Mouse (Mus musculus): Measurements from ENCODE around the gene Hoxa11. TPM values are rescaled to one million over a fixed set of nuclear protein-coding genes. Genes with fewer than 3 reads are reported as not detected.

Hoxa11 gene
- polyA plus RNA-seq, 1 experiment: 10.9 TPM

DNA sequence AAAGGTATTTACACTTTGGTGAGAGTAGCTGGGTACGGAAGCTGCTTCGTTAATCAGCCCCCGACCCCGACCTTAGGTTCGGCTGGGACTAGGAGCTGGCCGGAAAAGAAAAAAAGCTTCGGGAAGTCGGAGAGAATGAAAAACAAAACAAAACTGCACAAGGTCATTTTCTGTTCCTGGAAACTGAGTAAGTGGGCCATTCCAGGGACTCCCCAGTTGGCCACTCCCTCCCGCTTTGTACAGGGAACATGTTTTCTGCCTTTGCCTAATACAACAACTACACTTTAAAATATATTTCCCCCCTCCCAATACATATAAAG, 21.0 kb upstream of the Hoxa11 start:
- Histone ChIP-seq H3K4me3 (no peak overlapping the region), H3K79me2 (ENCODE audit: control insufficient read depth, insufficient read depth) (no peaks in the 10 kb centered on the region), H3K27me3 (ENCODE audit: control insufficient read depth, insufficient read depth, insufficient read length) (peaks cover 24% of the 10 kb centered on the region), H3ac (ENCODE audit: control insufficient read depth, insufficient read length) (no peak overlapping the region), H3K4me2 (ENCODE audit: low read depth) (no peak overlapping the region), H3K36me3 (ENCODE audit: control insufficient read depth, insufficient read depth) (no peaks in the 10 kb centered on the region)
- TF ChIP-seq E2F4 (IDR thresholded peaks at IDR 0.05; ENCODE audit: insufficient read depth) (no peak), MAX (IDR thresholded peaks at IDR 0.05; ENCODE audit: low read depth) (no peak), MYOG (IDR thresholded peaks at IDR 0.05; ENCODE audit: control insufficient read depth in 1 of 3, insufficient read depth in 1 of 3, insufficient read length in 2 of 3, low read depth in 2 of 3) (no peak), TCF12 (IDR thresholded peaks at IDR 0.05; ENCODE audit: insufficient read depth, poor library complexity, severe bottlenecking) (no peak), SRF (IDR thresholded peaks at IDR 0.05; ENCODE audit: control insufficient read depth, insufficient read length, low read depth) (no peak), USF1 (IDR thresholded peaks at IDR 0.05; ENCODE audit: low read depth) (no peak), CEBPB (IDR thresholded peaks at IDR 0.05; ENCODE audit: insufficient read depth, poor library complexity, severe bottlenecking) (no peak), TCF3 (IDR thresholded peaks at IDR 0.05; ENCODE audit: insufficient read length, low read depth) (no peak), POLR2A (IDR thresholded peaks at IDR 0.05; ENCODE audit: insufficient read length, low read depth) (no peak), MYOD1 (IDR thresholded peaks at IDR 0.05; ENCODE audit: control insufficient read depth in 1 of 3, insufficient read length in 2 of 3, low read depth in 2 of 3) (no peak), POLR2AphosphoS2 (IDR thresholded peaks at IDR 0.05; ENCODE audit: insufficient read length, low read depth) (no peak), REST (IDR thresholded peaks at IDR 0.05; ENCODE audit: insufficient read depth, insufficient read length) (no peak)

DNA sequence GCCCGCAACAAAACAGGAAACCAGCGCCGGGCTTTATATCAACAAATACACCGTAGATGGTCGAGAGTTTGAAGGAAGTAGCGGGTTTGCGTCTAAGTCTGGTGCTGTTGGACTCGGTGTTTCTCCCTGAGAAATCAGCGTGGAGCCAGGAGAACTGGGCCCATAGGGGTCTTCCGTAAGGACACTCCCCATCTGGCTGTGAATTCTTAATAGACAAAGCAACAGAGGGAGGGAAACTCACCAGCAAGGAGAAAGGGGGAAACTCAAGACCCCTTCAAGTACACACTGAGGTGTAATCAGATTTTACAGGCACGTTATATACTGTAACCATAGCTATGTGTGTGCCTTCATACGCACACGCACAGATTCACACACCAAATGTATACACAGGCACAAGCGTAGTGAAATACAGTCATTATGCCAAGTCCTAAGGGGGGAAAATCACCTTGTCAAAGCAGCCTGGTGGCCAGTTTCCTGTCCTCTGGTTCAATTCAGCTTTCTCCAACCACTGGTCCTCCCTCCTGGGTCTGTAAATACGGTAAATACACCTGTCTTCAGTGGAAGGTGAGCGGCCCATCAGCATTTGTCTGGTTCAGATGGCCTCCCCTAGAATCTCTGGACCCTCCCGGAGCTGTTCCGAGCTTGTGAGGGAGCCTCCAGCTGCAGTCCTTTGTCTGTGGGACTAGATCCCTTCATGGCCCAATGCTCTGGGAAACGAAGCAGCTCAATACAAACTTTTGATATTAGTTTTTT, 20.5 kb upstream of the Hoxa11 start:
- Histone ChIP-seq H3ac (ENCODE audit: control insufficient read depth, insufficient read length) (no peak overlapping the region), H3K4me3 (no peak overlapping the region), H3K36me3 (ENCODE audit: control insufficient read depth, insufficient read depth) (no peaks in the 10 kb centered on the region), H3K4me2 (ENCODE audit: low read depth) (no peak overlapping the region), H3K79me2 (ENCODE audit: control insufficient read depth, insufficient read depth) (no peaks in the 10 kb centered on the region), H3K27me3 (ENCODE audit: control insufficient read depth, insufficient read depth, insufficient read length) (peaks cover 24% of the 10 kb centered on the region)
- TF ChIP-seq POLR2AphosphoS2 (IDR thresholded peaks at IDR 0.05; ENCODE audit: insufficient read length, low read depth) (no peak), SRF (IDR thresholded peaks at IDR 0.05; ENCODE audit: control insufficient read depth, insufficient read length, low read depth) (no peak), TCF12 (IDR thresholded peaks at IDR 0.05; ENCODE audit: insufficient read depth, poor library complexity, severe bottlenecking) (no peak), CEBPB (IDR thresholded peaks at IDR 0.05; ENCODE audit: insufficient read depth, poor library complexity, severe bottlenecking) (no peak), MAX (IDR thresholded peaks at IDR 0.05; ENCODE audit: low read depth) (no peak), E2F4 (IDR thresholded peaks at IDR 0.05; ENCODE audit: insufficient read depth) (no peak), TCF3 (IDR thresholded peaks at IDR 0.05; ENCODE audit: insufficient read length, low read depth) (no peak)

DNA sequence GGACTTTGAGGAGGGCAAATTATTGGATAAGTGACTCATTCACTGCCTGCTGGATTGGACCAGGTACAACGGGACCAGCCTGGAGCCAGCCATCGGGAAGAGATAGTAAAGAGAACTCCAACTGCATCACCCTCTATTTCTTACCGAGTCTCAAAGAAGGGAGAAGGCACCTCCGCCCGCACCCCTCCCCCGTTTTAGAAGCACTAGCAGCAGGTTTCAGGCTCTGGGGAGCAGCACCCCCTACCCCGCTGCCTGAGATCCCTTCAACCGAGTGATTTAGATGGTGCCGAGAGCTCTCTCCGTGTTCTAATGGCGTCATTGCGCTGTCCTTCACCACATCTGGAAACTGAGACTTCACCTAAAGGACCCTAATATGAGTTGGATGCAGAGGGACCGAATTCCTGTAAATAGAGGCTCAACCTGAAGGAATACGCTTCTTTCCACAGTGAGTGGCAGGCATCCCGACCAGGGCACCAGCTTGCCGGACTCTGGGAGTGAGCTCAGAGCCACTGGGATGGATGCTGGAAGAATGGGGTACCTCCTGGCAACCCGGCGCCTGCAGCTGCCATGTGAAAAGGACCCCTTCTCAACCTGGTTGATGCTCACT, 19.8 kb upstream of the Hoxa11 start:
- no peak overlapping the region for H3K4me2 ChIP-seq (ENCODE audit: low read depth)
- no peak overlapping the region for H3K4me3 ChIP-seq

GRCm38 (mm10) chr6:52264106-52264790, 18.6 kb upstream of the Hoxa11 start:
- Histone ChIP-seq H3K79me2 (ENCODE audit: control insufficient read depth, insufficient read depth) (no peaks in the 10 kb centered on the region), H3K27me3 (ENCODE audit: control insufficient read depth, insufficient read depth, insufficient read length) (peaks cover 24% of the 10 kb centered on the region), H3K4me2 (ENCODE audit: low read depth) (no peak overlapping the region), H3K36me3 (ENCODE audit: control insufficient read depth, insufficient read depth) (no peaks in the 10 kb centered on the region), H3K4me3 (no peak overlapping the region), H3ac (ENCODE audit: control insufficient read depth, insufficient read length) (no peak overlapping the region)
- TF ChIP-seq CEBPB (IDR thresholded peaks at IDR 0.05; ENCODE audit: insufficient read depth, poor library complexity, severe bottlenecking): no peak
- TF ChIP-seq SRF (IDR thresholded peaks at IDR 0.05; ENCODE audit: control insufficient read depth, insufficient read length, low read depth): no peak
- no peak for TF ChIP-seq POLR2A (IDR thresholded peaks at IDR 0.05; ENCODE audit: insufficient read length, low read depth)
- TF ChIP-seq MYOG (IDR thresholded peaks at IDR 0.05; ENCODE audit: control insufficient read depth in 1 of 3, insufficient read depth in 1 of 3, insufficient read length in 2 of 3, low read depth in 2 of 3): no peak
- TF ChIP-seq USF1 (IDR thresholded peaks at IDR 0.05; ENCODE audit: low read depth): no peak
- no peak for TF ChIP-seq TCF3 (IDR thresholded peaks at IDR 0.05; ENCODE audit: insufficient read length, low read depth)
- TF ChIP-seq REST (IDR thresholded peaks at IDR 0.05; ENCODE audit: insufficient read depth, insufficient read length): no peak
- no peak for TF ChIP-seq POLR2AphosphoS2 (IDR thresholded peaks at IDR 0.05; ENCODE audit: insufficient read length, low read depth)
- TF ChIP-seq E2F4 (IDR thresholded peaks at IDR 0.05; ENCODE audit: insufficient read depth): no peak
- no peak for TF ChIP-seq TCF12 (IDR thresholded peaks at IDR 0.05; ENCODE audit: insufficient read depth, poor library complexity, severe bottlenecking)
- TF ChIP-seq MAX (IDR thresholded peaks at IDR 0.05; ENCODE audit: low read depth): no peak
- TF ChIP-seq MYOD1 (IDR thresholded peaks at IDR 0.05; ENCODE audit: control insufficient read depth in 1 of 3, insufficient read length in 2 of 3, low read depth in 2 of 3): no peak

More for the DNA sequence above, 19.8 kb upstream of the Hoxa11 start:
- Histone ChIP-seq H3ac (ENCODE audit: control insufficient read depth, insufficient read length) (no peak overlapping the region), H3K36me3 (ENCODE audit: control insufficient read depth, insufficient read depth) (no peaks in the 10 kb centered on the region), H3K79me2 (ENCODE audit: control insufficient read depth, insufficient read depth) (no peaks in the 10 kb centered on the region), H3K27me3 (ENCODE audit: control insufficient read depth, insufficient read depth, insufficient read length) (peaks cover 24% of the 10 kb centered on the region)
- TF ChIP-seq TCF12 (IDR thresholded peaks at IDR 0.05; ENCODE audit: insufficient read depth, poor library complexity, severe bottlenecking): no peak
- no peak for TF ChIP-seq MYOD1 (IDR thresholded peaks at IDR 0.05; ENCODE audit: control insufficient read depth in 1 of 3, insufficient read length in 2 of 3, low read depth in 2 of 3)
- TF ChIP-seq REST (IDR thresholded peaks at IDR 0.05; ENCODE audit: insufficient read depth, insufficient read length): no peak
- no peak for TF ChIP-seq USF1 (IDR thresholded peaks at IDR 0.05; ENCODE audit: low read depth)
- no peak for TF ChIP-seq SRF (IDR thresholded peaks at IDR 0.05; ENCODE audit: control insufficient read depth, insufficient read length, low read depth)
- no peak for TF ChIP-seq CEBPB (IDR thresholded peaks at IDR 0.05; ENCODE audit: insufficient read depth, poor library complexity, severe bottlenecking)
- no peak for TF ChIP-seq E2F4 (IDR thresholded peaks at IDR 0.05; ENCODE audit: insufficient read depth)
- no peak for TF ChIP-seq MYOG (IDR thresholded peaks at IDR 0.05; ENCODE audit: control insufficient read depth in 1 of 3, insufficient read depth in 1 of 3, insufficient read length in 2 of 3, low read depth in 2 of 3)
- TF ChIP-seq POLR2A (IDR thresholded peaks at IDR 0.05; ENCODE audit: insufficient read length, low read depth): no peak
- no peak for TF ChIP-seq POLR2AphosphoS2 (IDR thresholded peaks at IDR 0.05; ENCODE audit: insufficient read length, low read depth)
- TF ChIP-seq MAX (IDR thresholded peaks at IDR 0.05; ENCODE audit: low read depth): no peak
- TF ChIP-seq TCF3 (IDR thresholded peaks at IDR 0.05; ENCODE audit: insufficient read length, low read depth): no peak

Measured in myocyte (in vitro differentiated cells).